Mouse (Mus musculus): Measurements from ENCODE around the gene Ipo11.

DNA sequence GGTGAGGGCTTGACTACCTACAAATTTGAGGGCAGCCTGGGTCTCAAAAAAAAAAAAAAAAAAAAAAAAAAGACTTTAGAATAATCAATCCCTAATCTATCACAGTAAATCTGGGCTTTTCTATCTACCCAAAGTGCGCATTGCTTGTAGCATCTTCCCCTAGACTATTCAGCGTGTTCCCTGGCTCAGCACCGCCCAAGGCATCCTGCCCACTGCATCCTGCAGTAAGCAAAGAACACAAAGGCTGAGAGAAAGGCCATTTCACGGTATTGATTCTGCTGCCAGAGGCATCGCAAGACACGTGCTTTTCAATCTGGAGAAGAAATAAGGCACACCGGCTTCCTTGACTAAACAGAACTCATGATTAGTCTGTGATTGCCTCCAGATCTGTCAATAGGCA, 147.9 kb downstream of the Ipo11 start:
- TF ChIP-seq CTCF (IDR thresholded peaks at IDR 0.05; ENCODE audit: control insufficient read depth, insufficient read depth, low read length): no peak
- TF ChIP-seq POLR2A (IDR thresholded peaks at IDR 0.05; ENCODE audit: borderline replicate concordance, control insufficient read depth, low read depth, low read length): no peak
